Mouse (Mus musculus) liver, adult (tissue): ENCODE data around the gene Trak1.

ENCODE experiments used
- GATA4 ChIP-seq: IDR thresholded peaks from 2 replicates; pipeline ENCODE4 v1.6.1; 2014; ENCODE audit warnings: mild to moderate bottlenecking, low read length; ENCODE audit not compliant: insufficient replicate concordance

Gene Trak1

DNA sequence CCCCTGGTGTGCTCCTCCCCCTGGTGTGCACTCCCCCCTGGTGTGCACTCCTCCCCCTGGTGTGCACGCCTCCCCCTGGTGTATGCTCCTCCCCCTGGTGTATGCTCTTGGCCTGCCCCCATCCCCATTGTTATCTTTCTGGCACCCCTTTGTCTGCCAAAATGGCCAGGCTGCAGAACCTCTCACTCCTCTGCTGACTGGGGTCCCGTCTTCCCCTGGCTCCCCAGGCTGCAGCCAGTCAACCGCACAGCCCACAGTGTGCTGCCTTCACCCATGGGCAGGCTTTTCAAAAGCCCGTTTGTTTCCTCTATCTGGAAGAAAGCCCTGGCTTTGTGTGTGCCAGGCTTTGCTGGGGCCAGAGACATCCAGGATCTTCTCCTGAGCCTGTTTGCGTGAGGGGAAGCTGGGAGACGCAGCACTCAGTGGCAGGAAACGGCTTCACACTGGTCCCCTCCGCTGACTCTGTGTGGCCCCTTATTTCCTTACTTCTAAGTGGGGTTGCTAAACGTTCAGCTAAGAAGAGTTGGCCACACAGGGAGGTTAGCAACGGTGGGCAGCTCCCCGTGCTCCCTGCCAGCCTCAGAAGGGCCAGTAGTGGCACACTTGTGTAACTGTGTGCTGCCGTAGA, 63.1 kb downstream of the Trak1 start:
- no peak for TF ChIP-seq GATA4

DNA sequence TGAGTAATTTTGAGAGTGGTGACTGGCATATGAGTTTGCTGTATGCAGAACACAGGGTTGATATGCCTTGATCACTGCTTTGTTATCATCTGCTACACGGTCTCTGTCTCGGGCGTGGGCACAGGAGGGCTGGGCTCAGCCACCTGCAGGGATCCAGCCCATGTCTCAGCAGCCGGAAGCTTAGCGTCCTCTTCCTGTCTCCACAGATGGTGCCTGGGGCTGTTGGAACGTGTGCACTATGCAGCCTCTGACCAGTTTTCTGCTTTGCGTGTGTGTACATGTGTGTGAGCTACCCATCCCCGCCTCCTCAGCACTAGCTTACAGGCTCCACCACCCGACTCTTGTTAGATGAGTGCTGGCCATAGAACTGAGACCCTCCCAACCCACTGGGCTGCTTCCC, 63.7 kb downstream of the Trak1 start:
- no peak for TF ChIP-seq GATA4

DNA sequence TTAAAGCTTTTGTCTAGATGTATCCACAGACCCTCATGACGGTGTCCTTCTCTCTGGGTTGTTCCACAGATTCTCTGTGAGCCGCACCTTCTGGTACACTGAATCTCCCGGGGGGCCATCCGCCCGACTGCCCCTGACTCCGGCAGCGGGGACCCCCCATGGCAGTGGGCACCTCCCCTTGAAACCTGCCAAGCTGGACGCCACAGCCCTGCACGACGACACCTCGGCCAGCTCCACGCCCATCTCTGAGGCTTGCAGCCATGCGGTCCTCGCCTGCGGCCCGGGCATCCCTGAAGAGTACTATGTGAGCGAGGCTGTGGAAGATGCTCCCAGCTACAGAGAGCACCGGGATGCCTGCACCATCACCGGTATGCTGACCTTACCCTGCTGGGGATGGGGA, 66.6 kb downstream of the Trak1 start:
- TF ChIP-seq GATA4, result no peak

DNA sequence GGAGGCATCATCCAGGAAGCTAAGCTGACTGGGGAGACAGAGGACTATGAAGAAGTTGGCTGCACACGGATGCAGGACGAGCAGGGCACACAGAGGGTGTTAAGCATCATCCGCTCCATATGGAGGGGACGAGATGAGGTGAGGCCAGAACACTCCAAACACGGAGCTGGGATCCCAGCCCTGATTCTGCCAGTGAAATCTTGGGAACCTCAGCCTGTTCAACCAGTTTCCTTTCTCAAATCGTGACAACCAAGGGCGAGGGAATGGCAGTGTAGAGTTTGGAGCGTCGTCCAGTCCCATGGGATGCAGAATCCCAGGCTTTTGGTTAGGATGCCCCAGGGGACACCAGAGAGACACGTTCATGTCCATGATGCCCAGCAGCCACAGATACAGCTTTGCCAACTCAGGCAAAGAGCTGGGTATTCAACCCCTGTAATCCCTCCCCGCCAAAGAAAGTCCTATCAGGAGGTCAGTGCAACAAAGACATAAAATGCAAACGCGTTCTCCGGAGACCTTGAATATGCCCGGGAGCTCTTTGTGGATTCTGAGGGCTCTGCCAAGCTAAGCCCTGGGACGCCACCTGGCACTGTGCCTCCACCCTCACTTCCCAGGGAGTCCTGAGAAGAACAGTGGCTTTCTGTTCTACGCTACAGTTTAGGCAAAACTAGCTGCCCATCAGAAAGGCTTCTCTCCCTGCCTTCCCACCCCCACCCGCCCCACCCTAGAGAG, 69.0 kb downstream of the Trak1 start:
- no peak for TF ChIP-seq GATA4

DNA sequence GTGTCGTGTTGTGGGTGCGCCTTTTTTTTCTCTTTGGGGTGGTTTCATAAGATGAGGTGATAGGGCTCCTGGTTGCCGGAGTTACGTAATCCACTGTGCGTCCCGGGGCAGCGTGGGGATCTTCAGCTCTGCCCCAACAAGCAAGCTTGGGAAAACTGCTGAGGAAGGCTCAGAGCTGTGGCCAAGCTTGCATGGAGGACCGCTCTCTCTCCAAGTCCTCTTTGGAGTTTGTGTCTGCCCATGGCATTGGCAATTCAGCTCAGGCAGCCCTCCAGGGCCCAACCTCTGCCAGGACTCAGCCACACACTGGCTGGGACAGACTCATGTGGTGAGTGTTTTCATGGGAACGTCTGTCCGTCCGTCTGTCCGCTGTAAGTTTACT, 69.6 kb downstream of the Trak1 start:
- TF ChIP-seq GATA4, result no peak

DNA sequence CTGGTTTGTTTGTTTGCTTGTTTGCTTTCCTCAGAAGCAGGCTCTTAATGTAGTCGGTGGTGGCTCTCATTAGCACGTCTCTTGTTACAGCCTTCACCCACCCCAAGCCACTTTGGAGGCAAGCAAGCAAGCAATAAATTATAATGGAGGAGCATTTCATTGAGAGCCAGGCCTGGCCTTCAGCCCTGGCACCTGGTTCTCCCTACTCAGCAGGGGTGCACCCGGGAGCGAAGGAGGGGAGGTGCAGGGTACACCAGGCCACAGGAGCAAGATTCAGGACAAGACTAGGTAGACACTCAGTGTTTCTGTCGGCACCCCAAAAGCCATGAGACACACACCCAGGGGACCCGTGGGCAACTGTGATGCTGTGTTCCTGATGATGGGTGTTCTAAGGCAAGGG, 72.3 kb downstream of the Trak1 start:
- TF ChIP-seq GATA4, result no peak

DNA sequence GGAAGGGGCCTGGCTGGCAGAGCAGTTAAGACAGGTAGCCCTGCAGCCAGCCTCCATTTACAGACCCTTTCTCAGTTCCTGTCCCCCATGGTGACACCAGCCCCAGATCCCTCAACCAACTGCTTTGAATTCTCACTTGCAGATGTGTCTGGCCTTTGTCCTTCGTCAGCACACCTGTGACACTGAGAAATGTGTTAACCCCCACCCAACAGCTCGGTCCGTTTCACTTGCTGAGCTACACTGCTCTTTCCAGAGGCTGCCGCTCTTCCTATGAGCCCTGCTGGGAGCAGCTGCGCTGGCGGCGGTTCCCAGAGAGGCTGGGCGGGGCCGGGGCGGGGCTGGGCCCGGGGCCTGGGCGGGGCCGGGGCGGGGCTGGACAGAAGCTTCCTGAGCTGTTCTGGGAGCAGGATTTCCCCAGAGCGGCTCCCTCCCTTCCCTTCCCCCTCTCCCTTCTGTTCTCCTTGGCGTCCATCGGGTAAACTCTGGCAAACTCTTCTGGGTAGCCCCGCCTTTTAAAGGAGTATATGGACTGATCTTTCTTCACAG, 74.1 kb downstream of the Trak1 start:
- no peak for TF ChIP-seq GATA4

DNA sequence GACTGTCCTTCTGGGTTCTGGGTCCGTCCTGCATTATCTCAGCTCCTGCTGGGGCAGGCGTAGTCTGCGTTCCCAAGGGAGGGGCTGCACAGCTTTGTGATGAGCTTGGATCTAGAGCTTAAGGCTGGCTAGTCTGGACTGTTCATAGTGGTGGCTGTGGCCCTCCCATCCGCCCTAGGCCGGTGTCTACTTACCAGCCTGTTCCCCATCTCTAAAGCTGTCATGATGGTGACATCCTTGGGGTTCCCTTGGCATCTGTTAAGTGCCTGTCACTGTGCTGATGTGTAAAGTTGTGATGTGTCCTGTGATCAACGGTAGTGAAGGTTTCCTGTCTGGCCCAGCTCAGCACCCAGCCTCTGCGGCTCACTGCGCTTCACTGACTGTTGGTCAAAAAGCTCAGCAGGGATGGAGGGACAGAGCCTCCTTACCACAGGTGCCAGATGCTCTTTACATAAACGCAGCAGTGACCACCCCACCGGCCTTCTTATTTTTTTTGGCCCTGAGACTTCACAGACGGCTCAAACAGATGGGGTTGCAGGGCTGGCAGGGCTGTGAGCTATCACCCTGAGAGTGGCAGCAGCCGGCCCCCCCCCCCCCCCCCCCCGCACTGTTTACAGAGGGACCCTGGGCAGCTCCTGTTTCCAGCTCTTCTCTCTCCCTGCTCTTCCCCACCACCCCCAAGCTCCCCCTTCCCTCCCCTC, 74.8 kb downstream of the Trak1 start:
- no peak for TF ChIP-seq GATA4

DNA sequence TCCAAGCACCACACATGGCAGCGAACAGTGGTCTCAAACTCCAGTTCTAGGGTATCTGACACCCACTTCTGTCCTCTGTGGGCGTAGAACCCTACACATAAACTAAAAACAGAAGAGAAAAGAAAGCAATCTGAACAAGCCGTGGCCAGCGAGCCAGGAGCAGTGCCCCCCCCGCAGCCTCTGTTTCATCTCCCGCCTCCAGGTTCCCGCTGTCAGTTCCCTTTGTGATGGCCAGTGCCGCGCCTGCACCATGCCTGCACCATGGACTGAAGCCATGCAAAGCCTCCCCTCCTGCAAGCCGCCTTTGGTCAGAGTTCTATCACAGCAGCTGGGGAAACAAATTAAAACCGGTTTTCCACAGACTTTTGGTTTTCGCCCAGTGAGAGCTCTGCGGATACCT, 75.8 kb downstream of the Trak1 start:
- TF ChIP-seq GATA4, result no peak

DNA sequence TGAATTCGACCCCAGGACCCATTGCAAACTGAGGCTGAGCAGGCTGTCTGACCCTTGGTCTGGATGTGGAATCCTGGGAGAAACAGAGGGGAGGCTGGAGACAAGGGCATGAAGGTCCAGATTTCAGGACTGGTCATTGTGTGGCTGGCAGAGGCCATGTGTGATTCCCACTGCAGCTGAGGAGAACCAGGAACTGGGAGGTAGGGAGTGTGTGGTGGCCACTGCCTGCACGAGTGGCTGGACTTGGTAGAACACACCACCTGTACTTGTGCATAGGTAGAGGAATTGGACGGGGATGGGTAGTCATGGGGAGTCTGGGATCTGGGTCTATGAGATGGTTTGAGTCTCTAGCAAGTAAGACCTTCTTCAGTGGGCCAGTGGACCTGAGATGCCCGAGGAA, 76.2 kb downstream of the Trak1 start:
- no peak for TF ChIP-seq GATA4

DNA sequence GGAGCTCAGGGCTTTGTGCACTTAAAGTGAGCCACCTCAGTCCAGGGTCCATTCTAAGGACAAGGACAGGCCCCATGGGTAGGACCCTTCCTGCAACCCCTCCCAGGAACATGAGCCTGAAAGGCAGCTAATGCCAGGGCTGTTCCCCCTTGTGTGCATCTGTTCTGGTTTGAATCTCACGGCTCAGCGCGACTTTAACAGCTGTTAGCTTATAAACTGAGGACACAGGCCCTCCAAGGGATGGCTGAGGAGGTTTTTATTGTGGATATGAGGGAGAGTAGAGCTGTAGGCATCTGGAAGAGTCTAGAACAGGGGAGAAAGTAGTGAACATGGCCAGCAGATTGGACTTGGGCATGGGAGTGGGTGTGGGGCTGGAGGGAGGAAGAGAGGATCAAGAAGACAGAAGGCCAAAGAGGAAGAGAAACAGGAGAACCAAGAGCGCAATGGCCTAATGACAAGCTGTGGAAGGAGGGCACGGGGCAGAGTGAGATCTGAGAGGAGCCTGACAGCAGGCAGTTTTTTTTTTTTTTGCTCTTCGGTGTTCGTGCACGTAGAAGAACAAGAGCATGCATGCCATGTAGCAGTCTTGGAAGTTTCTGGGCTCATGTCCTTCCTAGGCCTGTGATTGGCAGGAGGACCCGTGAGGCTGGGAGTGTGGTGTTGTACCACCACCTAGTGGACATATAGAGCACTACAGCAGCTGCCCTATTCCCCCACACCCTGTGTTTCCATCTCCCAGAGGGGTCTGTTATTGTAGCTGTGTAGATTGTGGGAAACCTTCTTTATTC, 77.0 kb downstream of the Trak1 start:
- TF ChIP-seq GATA4, result no peak

DNA sequence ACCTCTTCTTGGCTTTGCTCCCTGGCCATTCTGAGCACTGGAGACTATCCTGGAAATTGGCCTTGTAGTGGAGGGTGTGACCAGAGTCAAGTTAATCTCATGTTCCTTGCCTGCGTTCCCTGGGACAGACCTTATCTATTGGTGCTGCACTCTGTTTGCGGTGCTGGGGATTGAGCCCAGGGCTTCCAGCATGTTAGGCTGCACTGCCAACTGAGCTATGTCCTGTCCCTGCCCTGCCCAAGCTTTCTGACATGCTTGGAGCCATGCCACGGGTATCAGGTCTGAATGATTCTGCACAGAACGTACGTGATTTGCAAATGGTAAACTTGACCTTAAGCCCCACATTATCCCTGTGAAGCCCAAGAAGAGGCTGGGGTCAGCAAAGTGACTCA, 77.6 kb downstream of the Trak1 start:
- TF ChIP-seq GATA4, result no peak; the same call in 1 of the 2 replicates

DNA sequence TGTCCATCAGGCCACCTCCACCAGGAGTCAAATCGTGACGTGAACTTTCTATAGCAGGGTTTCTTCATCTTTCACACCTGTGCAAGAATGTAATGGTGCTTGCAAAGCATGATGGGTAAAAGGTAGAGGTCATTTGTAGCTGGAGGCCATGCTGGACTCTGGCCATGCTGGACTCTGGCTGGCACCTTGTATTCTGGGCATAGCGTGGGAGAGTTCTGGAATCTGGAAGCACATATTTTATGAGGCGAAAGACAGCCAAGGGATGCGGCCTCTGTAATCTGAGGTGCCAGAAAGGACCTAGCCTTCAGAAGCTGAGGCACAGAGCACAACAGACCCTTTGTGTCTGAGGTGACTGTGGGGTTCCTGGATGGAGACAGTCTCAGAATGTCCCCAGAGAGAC, 78.8 kb downstream of the Trak1 start:
- TF ChIP-seq GATA4, result no peak

DNA sequence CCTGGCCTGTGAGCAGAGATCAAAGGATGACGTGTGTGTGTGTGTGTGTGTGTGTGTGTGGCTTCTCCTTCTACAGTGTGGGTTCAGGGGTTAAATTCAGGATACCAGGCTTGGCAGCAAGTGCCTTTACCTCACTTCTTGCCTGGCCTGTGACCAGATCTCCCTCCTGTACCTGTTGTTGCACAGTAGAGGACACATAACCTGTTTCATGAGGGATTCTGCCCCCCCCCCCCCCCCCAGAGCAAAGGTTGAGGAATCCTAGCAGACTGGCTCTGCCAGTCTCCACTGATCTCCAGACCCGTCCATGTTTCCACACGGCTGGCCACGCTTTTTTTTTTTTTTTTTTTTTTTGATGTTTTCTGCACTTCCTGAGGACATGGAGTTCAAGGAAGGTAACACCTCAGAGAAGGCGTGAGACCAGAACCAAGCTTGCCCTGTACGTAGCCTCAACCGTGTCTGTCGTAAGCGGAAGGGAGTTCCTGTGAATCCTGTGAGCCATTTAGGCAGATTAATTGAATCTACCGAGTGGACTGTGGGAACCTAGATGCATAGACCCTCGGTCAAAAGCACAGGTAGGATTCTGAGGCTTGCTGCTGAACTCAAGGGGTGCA, 83.1 kb downstream of the Trak1 start:
- no peak for TF ChIP-seq GATA4
